Mouse (Mus musculus): ENCODE measurements at regions not wholly inside any gene's neighbourhood (a gene's known extent, or its start where the extent isn't known, plus 50 kb on each side); places are given as distances from the start of the nearest gene placed in this dataset.

GRCm38 (mm10) chr14:101294693-101295092, 94.6 kb upstream of the Prr30 start:
- Histone ChIP-seq H3K4me1 (ENCODE audit: insufficient read depth) (no peaks in the 10 kb centered on the region), H3K4me3 (ENCODE audit: low read depth, low read length) (no peak overlapping the region), H3K4me2 (ENCODE audit: low read depth, low read length) (no peak overlapping the region), H3K9me3 (ENCODE audit: low read length) (no peaks in the 10 kb centered on the region), H3K9ac (replicated peaks) (no peak overlapping the region), H3K36me3 (replicated peaks; ENCODE audit: insufficient read depth, low read length) (no peaks in the 10 kb centered on the region), H3K27me3 (ENCODE audit: insufficient read depth, low read length) (no peaks in the 10 kb centered on the region), H3K27ac (ENCODE audit: low read depth) (no peak overlapping the region)
- TF ChIP-seq CTCF (IDR thresholded peaks at IDR 0.05; ENCODE audit: low read depth) = peak; percentile 51
- no peak for TF ChIP-seq EP300 (IDR thresholded peaks at IDR 0.05; ENCODE audit: low read depth)
- ATAC-seq = no peak
- WGBS (ENCODE audit: insufficient replicate concordance) = 34% methylated on average over 7 of the region's 7 CpGs
- DNase-seq = no peak

DNA sequence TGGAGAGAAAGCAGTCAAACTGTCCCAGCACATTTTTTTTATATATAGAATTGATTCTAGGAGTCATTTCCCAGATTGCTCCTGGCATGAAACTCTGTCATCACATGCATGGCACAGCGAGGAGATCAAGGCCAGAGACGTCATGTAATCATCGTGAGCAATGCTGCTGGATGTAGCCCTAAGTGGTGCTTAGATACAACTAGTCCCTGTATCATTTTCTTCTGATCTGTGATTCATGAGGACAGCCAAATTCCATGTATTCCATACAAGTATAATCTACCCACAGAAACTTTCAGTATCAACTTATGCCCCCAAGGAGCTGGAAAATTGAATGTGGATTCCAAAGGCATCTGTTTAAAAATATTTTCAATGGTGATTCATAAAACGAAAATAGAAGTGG, 87.6 kb upstream of the Prr30 start:
- H3K27ac ChIP-seq (ENCODE audit: low read depth) = no peak overlapping the region
- no peak overlapping the region for H3K4me3 ChIP-seq (ENCODE audit: low read depth, low read length)
- no peaks in the 10 kb centered on the region for H3K27me3 ChIP-seq (ENCODE audit: insufficient read depth, low read length)
- DNase-seq = no peak
- WGBS (ENCODE audit: insufficient replicate concordance) = 75% methylated on average over 4 of the region's 4 CpGs
- TF ChIP-seq CTCF (IDR thresholded peaks at IDR 0.05; ENCODE audit: low read depth) (no peak), EP300 (IDR thresholded peaks at IDR 0.05; ENCODE audit: low read depth) (no peak)
- no peak overlapping the region for H3K4me2 ChIP-seq (ENCODE audit: low read depth, low read length)
- H3K9ac ChIP-seq (replicated peaks) = no peak overlapping the region
- no peaks in the 10 kb centered on the region for H3K9me3 ChIP-seq (ENCODE audit: low read length)
- H3K4me1 ChIP-seq (ENCODE audit: insufficient read depth) = no peaks in the 10 kb centered on the region
- no peak for ATAC-seq
- H3K36me3 ChIP-seq (replicated peaks; ENCODE audit: insufficient read depth, low read length) = no peaks in the 10 kb centered on the region

DNA sequence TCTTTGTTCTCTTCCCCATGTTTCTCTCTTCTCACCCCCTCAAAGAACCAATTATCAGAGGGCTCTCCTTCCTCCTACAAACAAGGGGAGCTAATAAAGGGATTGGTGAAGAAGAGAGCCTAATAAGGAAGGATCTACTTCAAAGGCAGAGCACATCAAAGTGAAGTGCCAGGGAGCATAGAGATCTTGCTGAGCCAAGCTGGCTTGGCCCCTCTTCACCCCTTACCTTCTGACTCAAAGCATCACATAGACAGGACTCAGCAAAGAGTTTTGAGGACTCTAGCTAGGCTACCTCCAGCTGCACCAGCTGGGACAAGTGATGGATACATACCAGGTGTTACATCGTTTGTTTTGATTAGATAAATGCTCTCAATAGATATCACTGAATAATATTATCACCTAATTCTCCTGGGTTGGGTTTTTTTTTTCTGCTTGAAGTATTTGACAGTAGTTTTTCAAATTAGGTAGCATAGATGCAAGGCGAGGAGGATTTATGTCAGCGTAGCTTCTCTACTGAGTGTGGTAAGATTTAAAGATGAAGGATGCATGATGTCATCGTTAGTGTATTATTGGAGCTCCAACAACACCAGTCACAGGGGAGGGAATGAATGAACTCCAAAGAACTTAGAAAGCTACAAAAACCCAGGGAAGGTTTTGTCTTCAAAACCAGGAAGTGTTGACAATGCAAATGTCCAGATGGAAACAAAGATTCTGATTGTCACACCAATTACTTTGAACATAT, 69.1 kb upstream of the Prr30 start:
- 45% methylated on average over 4 of the region's 4 CpGs for WGBS (ENCODE audit: insufficient replicate concordance)
- DNase-seq (no peak), ATAC-seq (no peak)
- Histone ChIP-seq H3K27ac (ENCODE audit: low read depth) (no peak overlapping the region), H3K9ac (replicated peaks) (no peak overlapping the region), H3K27me3 (ENCODE audit: insufficient read depth, low read length) (no peaks in the 10 kb centered on the region), H3K4me2 (ENCODE audit: low read depth, low read length) (no peak overlapping the region), H3K4me3 (ENCODE audit: low read depth, low read length) (no peak overlapping the region), H3K4me1 (ENCODE audit: insufficient read depth) (no peaks in the 10 kb centered on the region), H3K36me3 (replicated peaks; ENCODE audit: insufficient read depth, low read length) (no peaks in the 10 kb centered on the region), H3K9me3 (ENCODE audit: low read length) (no peaks in the 10 kb centered on the region)
- TF ChIP-seq EP300 (IDR thresholded peaks at IDR 0.05; ENCODE audit: low read depth) (no peak), CTCF (IDR thresholded peaks at IDR 0.05; ENCODE audit: low read depth) (no peak)

GRCm38 (mm10) chr14:101267536-101267935, 67.4 kb upstream of the Prr30 start:
- Histone ChIP-seq H3K27ac (ENCODE audit: low read depth) (no peak overlapping the region), H3K27me3 (ENCODE audit: insufficient read depth, low read length) (no peaks in the 10 kb centered on the region), H3K4me2 (ENCODE audit: low read depth, low read length) (no peak overlapping the region), H3K9ac (replicated peaks) (no peak overlapping the region), H3K36me3 (replicated peaks; ENCODE audit: insufficient read depth, low read length) (no peaks in the 10 kb centered on the region), H3K4me1 (ENCODE audit: insufficient read depth) (no peaks in the 10 kb centered on the region), H3K4me3 (ENCODE audit: low read depth, low read length) (no peak overlapping the region), H3K9me3 (ENCODE audit: low read length) (no peaks in the 10 kb centered on the region)
- DNase-seq (no peak), ATAC-seq (no peak)
- 75% methylated on average over 2 of the region's 2 CpGs for WGBS (ENCODE audit: insufficient replicate concordance)
- TF ChIP-seq CTCF (IDR thresholded peaks at IDR 0.05; ENCODE audit: low read depth) = no peak
- no peak for TF ChIP-seq EP300 (IDR thresholded peaks at IDR 0.05; ENCODE audit: low read depth)
